Mouse (Mus musculus) bone marrow macrophage, adult 2 months (primary cell): ENCODE data around the gene Lhpp.

Experiments
- CTCF ChIP-seq: IDR thresholded peaks from 2 replicates; pipeline ENCODE4 v1.5.1; 2012; ENCODE audit warnings: low read depth, mild to moderate bottlenecking, low read length, moderate library complexity
- POLR2A ChIP-seq: IDR thresholded peaks from 2 replicates; pipeline ENCODE4 v1.6.1; 2012; ENCODE audit warnings: mild to moderate bottlenecking, low read depth, low read length, borderline replicate concordance

GRCm38 (mm10) chr7:132682336-132682735 is 71.9 kb downstream of the Lhpp start:
- TF ChIP-seq CTCF (no peak), POLR2A (no peak)
